Mouse (Mus musculus) mesoderm, embryonic 11.5 days (tissue): Measurements from ENCODE around the gene S1pr5.
"Not testable (repeated sequence)": the region's sequence is repeated elsewhere in the genome, so short reads cannot be mapped to it uniquely, and the experiment has no call there.

ENCODE experiments used
- DNase-seq: peaks from one replicate; pipeline ENCODE4 v3.0.0-alpha.2; 2012; ENCODE audit warnings: low read depth, low spot score

The S1pr5 gene

DNA sequence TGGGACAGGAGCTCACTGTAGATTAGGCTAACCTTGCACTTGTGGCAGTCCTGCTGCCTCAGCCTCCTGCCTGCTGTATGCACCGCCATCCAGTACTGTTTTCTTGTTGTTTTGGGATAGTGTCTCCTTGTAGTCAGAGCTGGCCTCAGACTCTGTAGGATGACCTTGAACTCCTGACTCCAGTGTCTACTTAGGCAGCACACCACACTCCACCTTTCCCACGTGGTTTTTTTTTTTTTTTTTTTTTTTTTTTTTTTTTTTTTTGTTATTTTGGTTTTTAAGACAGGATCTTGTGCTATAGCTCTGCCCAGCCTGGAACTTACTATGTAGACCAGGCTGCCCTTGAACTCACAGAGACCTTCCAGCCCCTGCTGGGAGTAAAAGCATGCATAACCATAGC lies 39.6 kb downstream of the S1pr5 start:
- no peak for DNase-seq

DNA sequence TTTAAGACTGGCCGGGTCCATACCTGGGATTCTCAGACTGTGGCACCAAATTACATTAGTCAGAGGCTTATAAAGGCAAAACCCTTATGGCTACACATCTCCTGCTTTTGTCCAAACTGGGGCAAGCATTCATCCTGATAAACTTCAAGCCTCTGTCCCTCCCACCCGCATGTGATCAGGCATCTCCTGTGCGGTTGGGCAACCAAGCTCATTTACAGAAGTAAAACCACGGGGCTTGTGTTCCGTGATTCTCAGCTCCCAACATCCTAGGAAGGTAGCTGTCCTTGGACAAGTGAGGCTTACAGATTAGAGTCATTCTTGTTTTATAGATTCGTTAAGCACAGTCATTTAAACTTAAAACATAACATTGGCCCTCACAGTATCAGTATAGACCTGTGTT lies 41.4 kb downstream of the S1pr5 start:
- no peak for DNase-seq

DNA sequence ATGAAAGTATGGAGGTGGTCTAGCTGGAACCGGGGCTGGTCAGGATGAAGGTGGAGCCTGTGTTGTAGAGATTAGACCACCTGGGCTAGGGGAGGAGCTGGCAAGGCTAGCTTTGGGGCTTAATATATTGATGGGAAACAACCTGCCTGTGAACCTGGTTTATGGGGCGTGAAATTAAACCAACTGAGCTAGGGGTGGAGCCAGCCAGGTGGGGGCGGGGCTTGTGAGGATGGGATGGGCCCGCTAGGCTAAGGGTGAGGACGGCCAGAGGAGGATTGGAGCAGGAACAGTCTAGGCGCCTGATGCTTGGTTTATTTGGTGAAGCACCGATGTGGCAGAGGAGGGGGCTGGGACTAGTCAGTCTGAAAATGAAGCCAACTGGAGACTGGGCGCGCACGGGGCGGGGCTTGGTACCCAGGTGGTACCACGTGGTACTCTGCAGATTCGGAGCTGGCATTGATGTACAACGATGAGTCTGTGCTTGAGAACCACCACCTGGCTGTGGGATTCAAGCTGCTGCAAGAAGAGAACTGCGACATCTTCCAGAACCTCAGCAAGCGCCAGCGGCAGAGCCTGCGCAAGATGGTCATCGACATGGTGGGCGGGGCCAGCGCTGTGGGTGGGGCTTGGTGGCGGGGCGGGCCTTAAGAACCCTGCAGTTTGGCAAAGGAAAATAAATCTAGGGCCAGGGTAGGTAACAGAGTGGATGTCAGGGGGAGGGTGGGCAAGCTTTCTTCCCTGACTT lies 43.5 kb downstream of the S1pr5 start:
- DNase-seq = peak; percentile 55

DNA sequence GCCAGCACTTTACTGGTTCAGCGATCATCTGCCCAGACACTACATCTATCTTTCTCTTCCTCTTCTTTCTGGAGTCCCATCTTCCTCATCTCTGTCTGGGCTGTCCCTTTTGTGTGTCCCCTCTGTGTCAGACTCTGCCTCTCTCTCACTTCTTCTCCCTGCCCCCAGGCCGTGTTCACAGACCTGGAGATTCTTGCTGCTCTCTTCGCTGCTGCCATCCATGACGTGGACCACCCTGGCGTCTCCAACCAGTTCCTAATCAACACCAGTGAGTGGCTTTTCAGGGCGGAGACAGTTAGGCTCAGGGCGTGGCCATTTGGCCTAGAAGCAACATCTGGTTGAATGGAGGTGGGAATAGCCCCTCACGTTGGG lies 44.1 kb downstream of the S1pr5 start:
- no peak for DNase-seq

DNA sequence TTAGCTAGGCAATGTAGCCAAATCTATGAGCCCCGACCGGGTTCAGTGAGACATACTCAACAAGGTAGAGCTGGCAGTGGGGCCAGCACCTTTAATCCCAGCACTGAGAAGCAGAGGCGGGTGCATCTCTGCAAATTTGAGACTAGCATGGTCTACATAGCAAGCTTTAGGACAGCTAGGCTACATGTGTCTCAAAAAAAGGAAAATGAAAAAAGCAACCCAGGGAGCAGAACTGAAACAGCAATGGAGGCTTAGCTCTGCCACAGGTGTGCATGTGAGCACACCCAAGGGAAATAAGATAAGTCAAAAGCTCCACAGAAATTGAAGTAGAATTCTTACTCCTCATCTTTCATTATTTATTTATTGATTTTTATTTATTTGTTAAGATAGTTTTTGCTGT lies 49.3 kb downstream of the S1pr5 start:
- DNase-seq = no peak

GRCm38 (mm10) chr9:21197981-21198380 lies 50.3 kb downstream of the S1pr5 start:
- peak; percentile 61 for DNase-seq

GRCm38 (mm10) chr9:21196521-21197433 lies 51.5 kb downstream of the S1pr5 start:
- DNase-seq = no peak

DNA sequence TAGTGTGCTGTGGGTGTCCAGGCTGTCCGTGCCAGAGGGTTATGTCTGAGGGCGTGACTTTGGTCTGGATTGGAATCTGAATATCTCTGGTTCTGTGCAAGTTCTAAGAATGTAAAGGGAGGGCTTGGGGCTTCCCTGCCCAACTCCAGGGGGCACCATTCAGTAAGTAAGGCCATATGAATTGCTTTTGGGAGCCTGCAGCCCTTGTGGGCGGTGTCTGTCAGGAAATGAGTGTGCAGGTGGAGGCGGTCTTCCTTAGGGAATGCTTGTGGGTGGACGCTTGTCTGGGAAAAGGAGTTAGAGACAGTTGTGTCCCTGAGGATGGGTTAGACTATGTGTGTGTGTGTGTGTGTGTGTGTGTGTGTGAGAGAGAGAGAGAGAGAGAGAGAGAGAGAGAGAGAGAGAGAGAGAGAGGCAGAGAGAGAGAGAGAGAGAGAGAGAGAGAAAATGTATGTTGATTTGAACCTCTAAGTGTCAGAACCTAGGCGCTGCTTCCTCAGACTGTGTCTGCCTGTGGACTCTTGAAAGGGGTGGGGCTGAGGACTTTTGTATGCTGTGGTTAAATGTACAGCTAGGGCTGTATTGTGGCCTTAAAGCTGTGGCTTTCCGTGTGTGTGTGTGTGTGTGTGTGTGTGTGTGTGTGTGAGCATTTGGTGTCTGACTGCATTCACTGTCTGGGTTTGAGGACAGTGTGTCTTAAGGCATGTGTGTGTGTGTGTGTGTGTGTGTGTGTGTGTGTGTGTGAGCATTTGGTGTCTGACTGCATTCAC lies 52.3 kb downstream of the S1pr5 start:
- DNase-seq = not testable (repeated sequence)

DNA sequence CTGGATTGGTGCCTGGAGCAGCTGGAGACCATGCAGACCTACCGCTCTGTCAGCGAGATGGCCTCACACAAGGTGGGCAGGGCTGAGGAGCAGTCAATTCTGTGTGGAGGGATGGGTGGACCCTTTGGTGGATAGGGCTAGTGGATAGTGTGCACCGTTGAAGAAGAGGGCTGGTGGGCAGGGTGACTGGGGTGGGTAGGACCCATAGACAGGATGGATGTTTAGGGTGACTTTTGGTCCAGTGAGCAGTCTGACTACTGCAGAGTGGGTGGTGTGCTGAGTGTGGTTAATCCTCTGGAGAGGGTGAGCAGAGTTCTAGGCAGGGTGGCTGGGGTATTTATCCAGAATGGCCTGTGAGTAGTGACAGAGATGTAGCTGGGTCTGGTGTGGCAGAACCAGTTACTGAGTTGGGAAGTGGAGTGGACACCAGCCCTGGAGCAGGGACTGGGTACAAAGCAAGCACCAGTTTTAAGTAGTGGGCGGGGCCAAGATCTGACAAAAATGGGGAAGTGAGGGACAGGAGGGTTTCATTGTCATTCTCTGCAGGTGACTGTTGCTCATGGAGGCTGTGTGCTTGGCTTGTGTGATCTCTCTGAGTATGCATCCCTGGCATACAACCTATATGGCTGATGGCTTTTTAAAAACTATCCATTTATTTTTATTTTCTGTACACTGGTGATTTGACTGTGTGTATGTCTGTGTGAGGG lies 53.3 kb downstream of the S1pr5 start:
- DNase-seq = no peak

GRCm38 (mm10) chr9:21193786-21194185 lies 54.5 kb downstream of the S1pr5 start:
- no peak for DNase-seq
